Mouse (Mus musculus) intestine, embryonic 16.5 days (tissue): ENCODE results near the gene Olfr469. TPM values are rescaled to one million over a fixed set of nuclear protein-coding genes. Genes with fewer than 3 reads are reported as not detected.

ENCODE experiments used
- ATAC-seq: fragments of 200-750 bp; cut with Nextera tagmentation; 2 replicates; pipeline ENCODE4 v1.8.0; 2017; ENCODE audit warnings: moderate TSS enrichment, moderate library complexity
- H3K27ac ChIP-seq: fragments of 300-500 bp; sonication (generic); 2 replicates; pipeline ENCODE4 v1.5.1; 2014; ENCODE audit warnings: mild to moderate bottlenecking, low read length
- H3K27me3 ChIP-seq: fragments of 300-500 bp; sonication (generic); replicated peaks from 2 replicates; pipeline ENCODE4 v1.6.1; 2014; ENCODE audit warnings: low read length, control low read depth, mixed read lengths; ENCODE audit not compliant: control insufficient read depth, insufficient read depth
- H3K36me3 ChIP-seq: fragments of 300-500 bp; sonication (generic); 2 replicates; pipeline ENCODE4 v1.6.1; 2014; ENCODE audit warnings: low read length, control low read depth; ENCODE audit not compliant: control insufficient read depth, insufficient read depth
- H3K4me1 ChIP-seq: fragments of 300-500 bp; sonication (generic); 2 replicates; pipeline ENCODE4 v1.6.1; 2014; ENCODE audit warnings: low read length, control low read depth, mixed read lengths; ENCODE audit not compliant: control insufficient read depth, insufficient read depth
- H3K4me2 ChIP-seq: fragments of 300-500 bp; sonication (generic); 2 replicates; pipeline ENCODE4 v1.6.1; 2014; ENCODE audit warnings: low read depth, low read length, control low read depth
- H3K4me3 ChIP-seq: fragments of 300-500 bp; sonication (generic); 2 replicates; pipeline ENCODE4 v1.5.1; 2014; ENCODE audit warnings: mild to moderate bottlenecking, low read length
- H3K9ac ChIP-seq: fragments of 300-500 bp; sonication (generic); 2 replicates; pipeline ENCODE4 v1.6.1; 2014; ENCODE audit warnings: low read depth, low read length
- H3K9me3 ChIP-seq: fragments of 300-500 bp; sonication (generic); 2 replicates; pipeline ENCODE4 v1.6.1; 2016; ENCODE audit warnings: low read length, control low read depth; ENCODE audit not compliant: control insufficient read depth
- WGBS: fragments of 180-500 bp; shearing (Covaris S2); extraction: QIAGEN DNeasy Blood & Tissue Kit; methylation state at CpG from one replicate; pipeline ENCODE4 v1.1.7; 2014; 5-methylcytosine and 5-hydroxymethylcytosine counted together
- polyA plus RNA-seq: library from polyadenylated mRNA; unstranded; fragments of >200 nt; fragmentation: Nextera tagmentation; extraction: Ambion mirVana; gene quantifications from 2 replicates; pipeline ENCODE4 v1.2.1, GENCODE M21; 2015

Gene Olfr469
- polyA plus RNA-seq, 1 experiment from 2014 or later: not detected

DNA sequence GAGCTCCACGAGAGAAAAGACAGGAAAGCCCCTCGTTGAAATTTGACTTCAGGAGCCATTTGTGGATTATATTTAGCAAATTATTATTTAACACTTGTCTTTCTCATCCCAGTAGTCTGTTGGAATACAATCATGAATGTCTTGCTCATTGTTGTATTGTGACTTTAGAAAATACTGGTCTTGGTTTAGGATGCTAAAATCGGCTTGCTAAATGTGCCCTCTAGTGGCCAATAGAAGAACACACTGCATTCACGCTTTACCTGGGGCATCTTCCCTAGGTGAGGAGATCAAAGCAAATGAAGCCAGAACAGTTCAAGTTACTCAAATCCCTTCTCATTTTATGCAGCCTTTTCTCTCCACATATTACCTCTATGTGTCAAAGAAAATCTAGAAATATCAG, 45.7 kb downstream of the Olfr469 start:
- H3K4me1 ChIP-seq: 0 out of 2 replicates have a peak, but pooled peaks cover 2% of the 10 kb centered on the region
- H3K36me3 ChIP-seq: no peaks in the 10 kb centered on the region
- H3K9me3 ChIP-seq: no peaks in the 10 kb centered on the region
- ATAC-seq: no peak
- H3K27ac ChIP-seq: no peak overlapping the region
- H3K9ac ChIP-seq: no peak overlapping the region
- no peak overlapping the region for H3K4me2 ChIP-seq
- H3K27me3 ChIP-seq: no peaks in the 10 kb centered on the region
- WGBS: 43% methylated on average over 4 of the region's 4 CpGs
- no peak overlapping the region for H3K4me3 ChIP-seq

DNA sequence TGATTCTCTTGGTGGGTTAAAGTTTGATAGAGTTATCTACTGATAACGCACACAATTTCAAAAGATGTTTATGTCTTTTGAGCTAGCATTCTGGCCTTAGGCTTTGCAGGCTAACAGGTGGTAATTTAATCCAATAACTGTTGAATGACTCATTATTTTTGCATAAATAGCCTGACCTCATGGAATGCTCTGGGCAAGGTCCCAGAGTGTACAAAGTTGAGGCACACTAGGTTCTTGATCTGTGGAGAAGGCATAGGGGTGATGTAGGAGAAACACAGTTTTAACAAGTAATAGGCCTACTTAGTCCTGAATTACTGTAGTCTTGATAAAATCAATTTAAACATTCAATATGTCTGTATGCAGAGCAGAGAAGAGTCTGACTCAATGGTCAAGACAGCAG, 47.1 kb downstream of the Olfr469 start:
- ATAC-seq: peak; percentile 71
- H3K27ac ChIP-seq: no peak overlapping the region
- 45% methylated on average over 1 of the region's 1 CpGs for WGBS

GRCm38 (mm10) chr7:107770812-107771211, 54.5 kb downstream of the Olfr469 start:
- H3K4me2 ChIP-seq: no peak overlapping the region
- H3K4me1 ChIP-seq: no peaks in the 10 kb centered on the region
- H3K36me3 ChIP-seq: no peaks in the 10 kb centered on the region
- no peak overlapping the region for H3K4me3 ChIP-seq
- no peak overlapping the region for H3K9ac ChIP-seq
- H3K27ac ChIP-seq: no peak overlapping the region
- no peaks in the 10 kb centered on the region for H3K9me3 ChIP-seq
- 53% methylated on average over 6 of the region's 6 CpGs for WGBS
- ATAC-seq: no peak
- no peaks in the 10 kb centered on the region for H3K27me3 ChIP-seq

More for the DNA sequence above, 47.1 kb downstream of the Olfr469 start:
- Histone ChIP-seq H3K4me3 (no peak overlapping the region), H3K9me3 (no peaks in the 10 kb centered on the region), H3K4me2 (no peak overlapping the region), H3K4me1 (0 out of 2 replicates have a peak, but pooled peaks cover 2% of the 10 kb centered on the region), H3K36me3 (no peaks in the 10 kb centered on the region), H3K27me3 (no peaks in the 10 kb centered on the region), H3K9ac (no peak overlapping the region)

Other genes starting within 250 kb of the Olfr469 start
- 13.7 and 14.7 TPM in 2 replicates for gene Ppfibp2, start 230.3 kb downstream of the Olfr469 start, polyA plus RNA-seq
- not detected in 2 replicates for gene 5330417H12Rik, start 200.4 kb downstream of the Olfr469 start, polyA plus RNA-seq
- 0.11 and 0.12 TPM in 2 replicates for gene Cyb5r2, start 67.5 kb downstream of the Olfr469 start, polyA plus RNA-seq
- not detected in 2 replicates for gene Ovch2, start 24.3 kb downstream of the Olfr469 start, polyA plus RNA-seq
- gene Olfr467, start 13.3 kb downstream of the Olfr469 start, polyA plus RNA-seq: not detected in 2 replicates
- gene Olfr470, start 21.9 kb upstream of the Olfr469 start, polyA plus RNA-seq: not detected in 2 replicates
- gene Olfr472, start 72.4 kb upstream of the Olfr469 start, polyA plus RNA-seq: not detected in 2 replicates
- gene Olfr473, start 104.9 kb upstream of the Olfr469 start, polyA plus RNA-seq: not detected in 2 replicates
- gene Olfr474, start 129.1 kb upstream of the Olfr469 start, polyA plus RNA-seq: not detected in 2 replicates
- not detected in 2 replicates for gene Olfr476, start 139.3 kb upstream of the Olfr469 start, polyA plus RNA-seq
- gene Olfr477, start 161.2 kb upstream of the Olfr469 start, polyA plus RNA-seq: not detected in 2 replicates
- gene Olfr478, start 208.4 kb upstream of the Olfr469 start, polyA plus RNA-seq: not detected in 2 replicates
- gene Olfr479, start 225.2 kb upstream of the Olfr469 start, polyA plus RNA-seq: not detected in 2 replicates
- not detected in 2 replicates for gene Olfr480, start 241.8 kb upstream of the Olfr469 start, polyA plus RNA-seq